Mouse (Mus musculus) hindbrain, embryonic 14.5 days (tissue): ENCODE measurements around the gene Gm43064. TPM values are rescaled to one million over a fixed set of nuclear protein-coding genes. Genes with fewer than 3 reads are reported as not detected.

Experiments used
- ATAC-seq: fragments of 200-750 bp; cut with Nextera tagmentation; 2 replicates; pipeline ENCODE4 v1.8.0; 2017; ENCODE audit warnings: moderate number of reproducible peaks, mild to moderate bottlenecking, moderate TSS enrichment, moderate library complexity; ENCODE audit not compliant: low FRiP score
- DNase-seq: peaks from one replicate; pipeline ENCODE4 v3.0.0-alpha.2; 2015; ENCODE audit warnings: low spot score
- H3K27ac ChIP-seq: fragments of 300-500 bp; sonication (generic); 2 replicates; pipeline ENCODE4 v1.5.1; 2014; ENCODE audit warnings: mild to moderate bottlenecking, moderate library complexity
- H3K27me3 ChIP-seq: fragments of 300-500 bp; sonication (generic); 2 replicates; pipeline ENCODE4 v1.6.1; 2014; ENCODE audit warnings: mild to moderate bottlenecking, low read length, mixed read lengths; ENCODE audit not compliant: control insufficient read depth, insufficient read depth
- H3K36me3 ChIP-seq: fragments of 300-500 bp; sonication (generic); replicated peaks from 2 replicates; pipeline ENCODE4 v1.6.1; 2014; ENCODE audit not compliant: control insufficient read depth, insufficient read depth
- H3K4me1 ChIP-seq: fragments of 300-500 bp; sonication (generic); replicated peaks from 2 replicates; pipeline ENCODE4 v1.6.1; 2014; ENCODE audit warnings: antibody characterized with exemption, low read length, mixed read lengths; ENCODE audit not compliant: control insufficient read depth, insufficient read depth
- H3K4me2 ChIP-seq: fragments of 300-500 bp; sonication (generic); replicated peaks from 2 replicates; pipeline ENCODE4 v1.6.1; 2014; ENCODE audit warnings: mild to moderate bottlenecking, moderate library complexity
- H3K4me3 ChIP-seq: fragments of 300-500 bp; sonication (generic); replicated peaks from 2 replicates; pipeline ENCODE4 v1.5.1; 2014; ENCODE audit warnings: mild to moderate bottlenecking, low read length
- H3K9ac ChIP-seq: fragments of 300-500 bp; sonication (generic); 2 replicates; pipeline ENCODE4 v1.6.1; 2014
- H3K9me3 ChIP-seq: fragments of 300-500 bp; sonication (generic); 2 replicates; pipeline ENCODE4 v1.6.1; 2016; ENCODE audit warnings: low read length; ENCODE audit not compliant: control insufficient read depth
- WGBS: fragments of 180-500 bp; shearing (Covaris S2); extraction: QIAGEN DNeasy Blood & Tissue Kit; methylation state at CpG from one replicate; pipeline ENCODE4 v1.1.7; 2014; 5-methylcytosine and 5-hydroxymethylcytosine counted together
- polyA plus RNA-seq: library from polyadenylated mRNA; unstranded; fragments of >200 nt; fragmentation: Nextera tagmentation; extraction: Ambion mirVana; gene quantifications from 2 replicates; pipeline ENCODE4 v1.2.1, GENCODE M21; 2014

Gene Gm43064
- polyA plus RNA-seq, 1 experiment from 2014 or later: 0.54 TPM

- H3K9me3 ChIP-seq: no peaks in the 10 kb centered on the region
- H3K4me3 ChIP-seq: no peak overlapping the region
- H3K9ac ChIP-seq: no peak overlapping the region
- H3K4me1 ChIP-seq: no peaks in the 10 kb centered on the region
- WGBS: 44% methylated on average over 3 of the region's 3 CpGs
- no peak for ATAC-seq
- no peak overlapping the region for H3K27ac ChIP-seq
- no peak overlapping the region for H3K4me2 ChIP-seq
- H3K36me3 ChIP-seq: no peaks in the 10 kb centered on the region
- DNase-seq: peak; percentile 78
- H3K27me3 ChIP-seq: no peaks in the 10 kb centered on the region
These were observed 78.2 kb downstream of the Gm43064 start for GRCm38 (mm10) chr3:103887581-103887980.

Other genes with a start within 250 kb of the Gm43064 start
- 14.9 and 16.2 TPM in 2 replicates for gene Syt6, start 234.3 kb upstream of the Gm43064 start, polyA plus RNA-seq
- gene Atg4a-ps, start 163.5 kb upstream of the Gm43064 start, polyA plus RNA-seq: 0.11 and 0.16 TPM in 2 replicates
- gene Olfml3, start 71.6 kb upstream of the Gm43064 start, polyA plus RNA-seq: 12.0 and 12.4 TPM in 2 replicates
- not detected in 2 replicates for gene Gm10964, start 70.2 kb upstream of the Gm43064 start, polyA plus RNA-seq
- gene Hipk1, start 18.0 kb upstream of the Gm43064 start, polyA plus RNA-seq: 16.3 and 17.6 TPM in 2 replicates
- 18.5 and 18.8 TPM in 2 replicates for gene Dclre1b, start 129 bp upstream of the Gm43064 start, polyA plus RNA-seq
- 20.4 and 25.2 TPM in 2 replicates for gene Ap4b1, start 53 bp upstream of the Gm43064 start, polyA plus RNA-seq
- gene Bcl2l15, start 23.0 kb downstream of the Gm43064 start, polyA plus RNA-seq: 0.26 and 0.31 TPM in 2 replicates
- 0.17 and 0.84 TPM in 2 replicates for gene Ptpn22, start 50.2 kb downstream of the Gm43064 start, polyA plus RNA-seq
- 24.6 and 25.0 TPM in 2 replicates for gene Rsbn1, start 104.5 kb downstream of the Gm43064 start, polyA plus RNA-seq
- gene Phtf1, start 158.5 kb downstream of the Gm43064 start, polyA plus RNA-seq: 33.8 and 36.9 TPM in 2 replicates